Mouse (Mus musculus): Measurements from ENCODE around the gene Vdac1.

DNA sequence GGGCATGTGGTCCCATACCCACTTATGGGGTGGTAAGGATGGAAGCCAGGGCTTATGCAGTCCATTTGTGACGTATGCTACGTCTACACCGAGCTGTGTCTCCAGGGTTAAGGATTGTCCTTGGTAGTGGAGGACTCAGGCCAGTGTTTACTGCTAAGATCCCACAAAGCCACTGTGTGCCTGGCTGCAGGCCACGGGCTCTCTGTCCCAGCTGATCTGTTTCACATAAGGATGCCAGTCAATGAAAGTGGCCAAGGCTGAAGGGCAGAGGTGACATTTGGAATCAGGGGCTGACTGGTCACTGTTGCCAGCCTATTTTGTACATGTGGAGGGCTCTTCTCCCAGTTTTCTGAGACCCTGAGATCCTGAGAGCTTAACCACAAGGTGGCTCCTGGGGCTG is 16.9 kb downstream of the Vdac1 start:
- TF ChIP-seq CTCF (IDR thresholded peaks at IDR 0.05; ENCODE audit: borderline replicate concordance, extremely low read depth, insufficient read depth, insufficient read length), result no peak
- TF ChIP-seq POLR2A (IDR thresholded peaks at IDR 0.05; ENCODE audit: borderline replicate concordance, extremely low read depth, insufficient read depth, insufficient read length, poor library complexity, severe bottlenecking), result no peak
